Mouse (Mus musculus): ENCODE results near the gene Ffar3. TPM values are rescaled to one million over a fixed set of nuclear protein-coding genes. Genes with fewer than 3 reads are reported as not detected.
A peak's percentile ranks its signal among the peaks of the same experiment; 100 is the strongest.

Ffar3 gene
- total and polyA plus RNA-seq, 3 experiments = not detected

- H3K36me3 ChIP-seq (replicated peaks in 1 of 2; ENCODE audit: control insufficient read depth in 1 of 2, insufficient read depth in 1 of 2, low read length in 1 of 2) = peaks cover 0 to 3% of the 10 kb centered on the region in 2 experiments
- peaks cover 30 to 76% of the 10 kb centered on the region in 2 experiments for H3K4me1 ChIP-seq (ENCODE audit: control insufficient read depth in 1 of 2, insufficient read depth in 2 of 2)
- H3K9ac ChIP-seq (ENCODE audit: insufficient read depth, low read depth) = no peak overlapping the region
- TF ChIP-seq JUN (IDR thresholded peaks at IDR 0.05; ENCODE audit: insufficient read depth, low read depth, low read length) (no peak), TBP (conservative IDR thresholded peaks at IDR 0.05; ENCODE audit: low read depth, low read length) (no peak), RCOR1 (conservative IDR thresholded peaks at IDR 0.05; ENCODE audit: low read depth, low read length) (no peak), MAZ (IDR thresholded peaks at IDR 0.05; ENCODE audit: low read depth, low read length) (no peak), PAX5 (IDR thresholded peaks at IDR 0.05; ENCODE audit: low read length) (no peak), ETS1 (conservative IDR thresholded peaks at IDR 0.05; ENCODE audit: low read depth, low read length) (no peak), ZNF384 (IDR thresholded peaks at IDR 0.05; ENCODE audit: low read depth, low read length) (no peak), JUND (conservative IDR thresholded peaks at IDR 0.05; ENCODE audit: low read depth, low read length) (no peak), ZC3H11A (IDR thresholded peaks at IDR 0.05; ENCODE audit: low read depth, low read length) (no peak), SMC3 (IDR thresholded peaks at IDR 0.05; ENCODE audit: low read depth, low read length) (no peak), MAX (IDR thresholded peaks at IDR 0.05; ENCODE audit: low read length) (no peak)
- H3K9me3 ChIP-seq (replicated peaks; ENCODE audit: low read length) = peaks cover 10% of the 10 kb centered on the region
- no peaks in the 10 kb centered on the region for H3K27me3 ChIP-seq (replicated peaks)
- no peak for DNase-seq (ENCODE audit: extremely low read depth)
- H3K79me2 ChIP-seq (replicated peaks; ENCODE audit: control insufficient read depth, extremely low read depth, insufficient read depth, poor library complexity, severe bottlenecking) = no peaks in the 10 kb centered on the region
- H3K4me3 ChIP-seq (replicated peaks in 1 of 3; ENCODE audit: low read depth in 2 of 3, low read length in 2 of 3, poor library complexity in 1 of 3) = no peak overlapping the region
- peak overlapping the region; percentile 53; the same call in 1 of the 2 replicates for H3K27ac ChIP-seq (ENCODE audit: insufficient read depth, low read depth)
- H3K4me2 ChIP-seq (ENCODE audit: insufficient read depth, low read depth, poor library complexity, severe bottlenecking) = 0 out of 2 replicates have a peak overlapping the region, but pooled peaks have one; percentile 53
- dilution Hi-C loops (cut with MboI; ENCODE audit: extremely low pct_ligation_motif_present, extremely low pct_unique_long_range_greater_than_20kb, low sequenced_read_pairs) = no loop called here
- in situ Hi-C loops (cut with MboI; ENCODE audit: low pct_ligation_motif_present, low pct_unique_long_range_greater_than_20kb, low sequenced_read_pairs) = no loop called here
Measured at GRCm38 (mm10) chr7:30886852-30887251, 30.9 kb upstream of the Ffar3 start.

DNA sequence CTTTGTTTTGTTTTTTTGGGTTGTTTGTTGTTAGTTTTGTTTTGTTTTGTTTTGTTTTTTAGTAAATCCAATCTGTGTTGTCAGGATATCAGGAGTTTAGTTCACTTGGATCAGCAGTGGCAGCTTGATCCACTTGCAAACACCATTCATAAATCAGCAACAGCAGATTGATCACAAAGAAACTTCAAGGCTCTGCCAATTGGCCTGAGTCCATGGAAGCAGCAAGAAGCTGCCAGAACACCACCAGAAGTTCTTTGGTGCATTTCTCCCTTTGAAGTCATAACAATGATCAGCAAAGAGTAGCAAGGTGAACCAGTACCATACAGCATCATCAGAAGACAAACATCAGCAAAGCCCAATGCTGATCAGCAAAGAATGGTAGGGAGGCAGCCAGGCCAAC is 28.1 kb upstream of the Ffar3 start:
- no peaks in the 10 kb centered on the region for H3K27me3 ChIP-seq (replicated peaks)
- TF ChIP-seq MAFK (IDR thresholded peaks at IDR 0.05; ENCODE audit: insufficient replicate concordance, low read length) = no peak
- no peak for TF ChIP-seq CTCF (conservative IDR thresholded peaks at IDR 0.05 in 1 of 2, IDR thresholded peaks at IDR 0.05 in 1 of 2; ENCODE audit: low read depth in 2 of 2, low read length in 2 of 2)
- no peak for TF ChIP-seq SIN3A (IDR thresholded peaks at IDR 0.05; ENCODE audit: low read length)
- no peak for TF ChIP-seq ZKSCAN1 (IDR thresholded peaks at IDR 0.05; ENCODE audit: borderline replicate concordance, low read depth, low read length)
- no peak for TF ChIP-seq JUND (conservative IDR thresholded peaks at IDR 0.05; ENCODE audit: low read depth, low read length)
- TF ChIP-seq KAT2A (IDR thresholded peaks at IDR 0.05; ENCODE audit: insufficient replicate concordance, low read length) = no peak
- TF ChIP-seq TBP (conservative IDR thresholded peaks at IDR 0.05; ENCODE audit: low read depth, low read length) = no peak
- TF ChIP-seq USF2 (conservative IDR thresholded peaks at IDR 0.05; ENCODE audit: low read depth, low read length) = no peak
- no peak for TF ChIP-seq POLR2AphosphoS2 (IDR thresholded peaks at IDR 0.05; ENCODE audit: low read depth, low read length)
- TF ChIP-seq CHD1 (IDR thresholded peaks at IDR 0.05; ENCODE audit: low read depth, low read length) = no peak
- dilution Hi-C loops (cut with MboI; ENCODE audit: extremely low pct_ligation_motif_present, extremely low pct_unique_long_range_greater_than_20kb, low sequenced_read_pairs) = no loop called here
- no peak overlapping the region for H3K4me2 ChIP-seq (ENCODE audit: insufficient read depth, low read depth, poor library complexity, severe bottlenecking)
- H3K4me1 ChIP-seq (ENCODE audit: control insufficient read depth in 1 of 2, insufficient read depth in 2 of 2) = peaks cover 33 to 65% of the 10 kb centered on the region in 2 experiments
- DNase-seq (ENCODE audit: extremely low read depth) = no peak
- in situ Hi-C loops (cut with MboI; ENCODE audit: low pct_ligation_motif_present, low pct_unique_long_range_greater_than_20kb, low sequenced_read_pairs) = no loop called here
- H3K9ac ChIP-seq (ENCODE audit: insufficient read depth, low read depth) = no peak overlapping the region
- H3K4me3 ChIP-seq (replicated peaks in 1 of 3; ENCODE audit: low read depth in 2 of 3, low read length in 2 of 3, poor library complexity in 1 of 3) = no peak overlapping the region
- H3K36me3 ChIP-seq (replicated peaks in 1 of 2; ENCODE audit: control insufficient read depth in 1 of 2, insufficient read depth in 1 of 2, low read length in 1 of 2) = peaks cover 0 to 4% of the 10 kb centered on the region in 2 experiments
- H3K79me2 ChIP-seq (replicated peaks; ENCODE audit: control insufficient read depth, extremely low read depth, insufficient read depth, poor library complexity, severe bottlenecking) = no peaks in the 10 kb centered on the region
- peaks cover 10% of the 10 kb centered on the region for H3K9me3 ChIP-seq (replicated peaks; ENCODE audit: low read length)
- no peak overlapping the region for H3K27ac ChIP-seq (ENCODE audit: insufficient read depth, low read depth)
